Mouse (Mus musculus) forebrain, embryonic 12.5 days (tissue): Measurements from ENCODE around the gene Tsc22d2. TPM values are rescaled to one million over a fixed set of nuclear protein-coding genes. Genes with fewer than 3 reads are reported as not detected.

ENCODE experiments used
- ATAC-seq: fragments of 200-750 bp; cut with Nextera tagmentation; 2 replicates; pipeline ENCODE4 v1.8.0; 2017; ENCODE audit warnings: moderate TSS enrichment; ENCODE audit not compliant: low FRiP score
- H3K27ac ChIP-seq: fragments of 300-500 bp; sonication (generic); 2 replicates; pipeline ENCODE4 v1.5.1; 2016; ENCODE audit warnings: mild to moderate bottlenecking
- H3K27me3 ChIP-seq: fragments of 300-500 bp; sonication (generic); 2 replicates; pipeline ENCODE4 v1.6.1; 2016; ENCODE audit warnings: mild to moderate bottlenecking
- H3K36me3 ChIP-seq: fragments of 300-500 bp; sonication (generic); replicated peaks from 2 replicates; pipeline ENCODE4 v1.6.1; 2016; ENCODE audit warnings: mild to moderate bottlenecking
- H3K4me1 ChIP-seq: fragments of 300-500 bp; sonication (generic); 2 replicates; pipeline ENCODE4 v1.6.1; 2016
- H3K4me2 ChIP-seq: fragments of 300-500 bp; sonication (generic); 2 replicates; pipeline ENCODE4 v1.6.1; 2016; ENCODE audit warnings: mild to moderate bottlenecking, moderate library complexity
- H3K4me3 ChIP-seq: fragments of 300-500 bp; sonication (generic); replicated peaks from 2 replicates; pipeline ENCODE4 v1.5.1; 2016; ENCODE audit warnings: mild to moderate bottlenecking
- H3K9ac ChIP-seq: fragments of 300-500 bp; sonication (generic); 2 replicates; pipeline ENCODE4 v1.6.1; 2016; ENCODE audit warnings: mild to moderate bottlenecking
- H3K9me3 ChIP-seq: fragments of 300-500 bp; sonication (generic); 2 replicates; pipeline ENCODE4 v1.6.1; 2016
- WGBS: fragments of 180-500 bp; shearing (Covaris S2); methylation state at CpG from one replicate; pipeline ENCODE4 v1.1.7; 2016; 5-methylcytosine and 5-hydroxymethylcytosine counted together
- polyA plus RNA-seq: library from polyadenylated mRNA; unstranded; fragments of >200 nt; fragmentation: Nextera tagmentation; extraction: Ambion mirVana; gene quantifications from 2 replicates; pipeline ENCODE4 v1.2.1, GENCODE M21; 2016

Tsc22d2 gene
- polyA plus RNA-seq, 1 experiment from 2014 or later: 14.8 TPM

DNA sequence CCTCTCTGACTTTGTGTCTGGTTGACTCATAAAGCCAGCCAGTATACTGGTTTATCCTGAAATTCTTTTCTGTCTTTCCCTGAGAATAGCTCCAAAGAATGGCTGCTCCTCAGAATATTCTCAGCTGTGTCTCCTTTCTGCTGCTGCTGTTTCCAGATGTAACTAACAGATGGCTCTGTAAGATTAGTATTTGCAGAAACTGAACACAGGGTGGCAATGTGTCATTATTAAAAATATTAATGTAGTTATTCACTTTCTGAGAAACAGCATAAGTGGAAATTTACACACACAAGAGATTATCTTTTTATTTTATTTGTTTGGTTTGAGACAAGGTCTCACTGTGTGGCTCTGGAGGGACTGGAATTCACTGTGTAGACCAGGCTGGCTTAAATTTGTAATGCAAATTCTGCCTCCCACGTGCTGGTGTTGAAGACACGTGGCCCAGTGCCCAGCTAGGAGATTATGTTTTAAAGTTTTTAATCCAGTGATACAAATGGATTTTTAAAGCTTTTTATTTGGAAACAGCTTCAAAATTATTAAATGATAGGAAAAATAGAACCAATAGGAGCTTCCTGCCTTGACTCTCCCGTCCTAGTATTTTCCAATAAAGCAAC lies 89.3 kb downstream of the Tsc22d2 start:
- H3K4me3 ChIP-seq: no peak overlapping the region
- no peak for ATAC-seq
- H3K9ac ChIP-seq: no peak overlapping the region
- no peak overlapping the region for H3K27ac ChIP-seq
- H3K4me2 ChIP-seq: no peak overlapping the region
- H3K4me1 ChIP-seq: no peaks in the 10 kb centered on the region
- H3K36me3 ChIP-seq: no peaks in the 10 kb centered on the region
- no peaks in the 10 kb centered on the region for H3K9me3 ChIP-seq
- 47% methylated on average over 3 of the region's 3 CpGs for WGBS
- no peaks in the 10 kb centered on the region for H3K27me3 ChIP-seq

DNA sequence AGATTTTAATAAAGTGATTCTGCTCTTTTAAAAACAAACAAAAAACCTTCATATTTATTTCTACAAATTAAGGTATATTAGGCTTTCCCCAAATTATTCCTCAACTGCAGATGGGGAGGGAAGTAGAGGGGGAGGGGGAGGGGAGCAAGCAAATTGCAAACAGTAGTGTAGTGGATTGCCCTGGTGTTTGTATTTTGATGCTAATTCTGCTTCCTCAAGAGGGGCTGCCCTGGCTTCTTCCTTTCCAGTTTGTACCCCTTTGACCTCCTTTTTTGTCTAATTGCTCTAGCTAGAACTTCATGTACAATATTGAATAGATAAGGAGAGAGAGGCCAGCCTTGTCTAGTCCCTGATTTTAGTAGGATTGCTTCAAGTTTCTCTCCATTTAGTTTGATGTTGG lies 90.2 kb downstream of the Tsc22d2 start:
- Histone ChIP-seq H3K27ac (no peak overlapping the region), H3K9me3 (no peaks in the 10 kb centered on the region), H3K9ac (no peak overlapping the region), H3K4me1 (no peaks in the 10 kb centered on the region), H3K27me3 (no peaks in the 10 kb centered on the region), H3K36me3 (no peaks in the 10 kb centered on the region), H3K4me3 (no peak overlapping the region), H3K4me2 (no peak overlapping the region)
- no peak for ATAC-seq

DNA sequence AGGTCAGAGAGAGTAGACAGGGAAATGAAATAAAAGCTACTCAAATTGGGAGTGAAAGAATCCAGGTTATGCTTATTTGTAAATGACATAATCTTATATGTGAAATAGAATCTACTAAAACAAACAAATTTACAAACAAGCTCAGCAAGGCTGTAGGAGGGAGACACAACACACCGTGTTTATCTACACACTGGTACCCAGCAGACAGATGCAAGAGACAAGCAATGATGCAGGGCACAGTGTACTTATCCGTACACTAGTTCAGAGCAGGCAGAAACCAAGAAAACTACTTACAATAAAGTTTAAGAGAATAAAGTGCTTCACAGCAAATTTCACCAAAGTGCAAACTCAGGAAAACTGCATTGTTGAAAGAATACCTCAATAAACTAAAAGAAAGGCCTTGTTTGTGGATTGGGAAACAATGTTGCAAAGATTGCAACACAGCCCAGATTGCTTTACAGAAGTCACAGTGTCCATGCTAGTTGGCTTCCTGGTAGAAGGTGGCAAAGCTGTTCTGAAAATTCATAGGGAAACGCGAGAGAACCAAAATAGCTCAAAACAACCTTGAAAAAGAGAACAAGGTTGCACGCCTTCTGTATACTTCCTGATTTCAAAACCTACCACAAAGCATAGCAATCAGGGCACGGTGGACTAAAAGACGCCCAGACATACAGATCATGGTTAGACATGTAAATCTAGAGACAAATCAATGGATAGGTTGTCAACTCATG lies 93.7 kb downstream of the Tsc22d2 start:
- no peaks in the 10 kb centered on the region for H3K4me1 ChIP-seq
- 94% methylated on average over 7 of the region's 7 CpGs for WGBS
- no peaks in the 10 kb centered on the region for H3K9me3 ChIP-seq
- no peaks in the 10 kb centered on the region for H3K27me3 ChIP-seq
- no peak for ATAC-seq
- no peak overlapping the region for H3K27ac ChIP-seq
- H3K9ac ChIP-seq: no peak overlapping the region
- no peak overlapping the region for H3K4me3 ChIP-seq
- no peaks in the 10 kb centered on the region for H3K36me3 ChIP-seq
- no peak overlapping the region for H3K4me2 ChIP-seq

DNA sequence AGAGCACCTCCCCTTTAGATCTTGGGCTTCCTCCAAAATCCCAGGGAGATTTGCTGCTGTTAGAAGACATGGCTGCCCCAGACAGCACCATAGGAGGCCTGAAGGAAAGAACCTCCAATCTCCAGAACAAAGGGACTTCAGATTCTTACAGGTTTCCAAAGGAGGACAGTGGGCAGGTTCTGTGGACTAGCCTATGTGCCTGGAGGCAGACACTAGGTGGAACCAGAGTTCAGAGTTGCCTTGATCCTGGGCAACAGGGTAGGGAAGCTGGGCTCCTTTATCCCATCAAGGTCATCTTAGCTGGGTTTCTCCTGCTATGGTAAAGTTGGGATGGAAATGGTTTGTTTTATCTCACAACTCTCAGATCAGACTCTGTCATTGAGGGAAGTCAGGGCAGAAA lies 97.1 kb downstream of the Tsc22d2 start:
- no peaks in the 10 kb centered on the region for H3K36me3 ChIP-seq
- no peaks in the 10 kb centered on the region for H3K27me3 ChIP-seq
- H3K27ac ChIP-seq: no peak overlapping the region
- H3K9me3 ChIP-seq: no peaks in the 10 kb centered on the region
- H3K4me1 ChIP-seq: no peaks in the 10 kb centered on the region
- ATAC-seq: no peak
- no peak overlapping the region for H3K4me3 ChIP-seq
- no peak overlapping the region for H3K9ac ChIP-seq
- no peak overlapping the region for H3K4me2 ChIP-seq

DNA sequence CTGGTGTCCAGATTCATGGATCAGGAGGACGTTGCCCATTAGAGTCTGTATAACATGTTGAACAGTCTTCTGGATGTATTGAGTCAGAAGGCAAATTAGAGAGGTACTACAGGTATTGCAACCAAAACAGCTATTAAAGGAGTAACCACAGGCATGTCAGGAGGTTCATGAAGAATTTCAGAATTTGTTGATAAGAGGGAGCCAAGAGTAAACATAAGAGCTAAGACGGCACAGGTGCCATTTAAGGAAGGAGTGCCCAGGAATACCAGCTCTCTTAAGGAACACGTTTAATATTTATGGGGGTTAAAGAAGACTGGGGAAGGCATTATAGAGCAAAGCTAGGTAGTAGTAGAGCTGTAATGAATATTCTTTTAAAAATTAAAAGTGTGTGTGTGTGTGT lies 98.2 kb downstream of the Tsc22d2 start:
- H3K4me3 ChIP-seq: no peak overlapping the region
- WGBS: 81% methylated on average over 3 of the region's 3 CpGs
- H3K9ac ChIP-seq: no peak overlapping the region
- H3K4me2 ChIP-seq: no peak overlapping the region
- H3K9me3 ChIP-seq: no peaks in the 10 kb centered on the region
- ATAC-seq: no peak
- no peaks in the 10 kb centered on the region for H3K36me3 ChIP-seq
- no peak overlapping the region for H3K27ac ChIP-seq
- no peaks in the 10 kb centered on the region for H3K4me1 ChIP-seq
- H3K27me3 ChIP-seq: no peaks in the 10 kb centered on the region

DNA sequence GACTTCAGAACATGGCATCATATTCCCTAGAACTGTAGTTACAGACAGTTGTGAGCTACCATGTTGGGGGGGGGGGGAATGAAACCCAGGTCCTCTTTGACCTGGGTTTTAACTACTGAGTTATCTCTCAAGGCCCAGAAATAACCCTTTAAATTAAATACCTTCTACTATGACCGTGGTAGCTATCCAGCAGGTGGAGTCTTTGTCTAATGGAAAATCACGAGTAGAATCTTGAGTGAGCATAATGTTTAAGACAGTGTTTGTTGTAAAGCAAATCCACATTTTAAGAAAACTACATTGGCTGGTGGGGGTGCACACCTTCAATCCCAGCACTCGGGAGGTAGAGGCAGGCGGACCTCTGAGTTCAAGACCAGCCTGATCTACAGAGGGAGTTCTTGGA lies 99.0 kb downstream of the Tsc22d2 start:
- no peak for ATAC-seq
- Histone ChIP-seq H3K27ac (no peak overlapping the region), H3K4me3 (no peak overlapping the region), H3K9ac (no peak overlapping the region), H3K9me3 (no peaks in the 10 kb centered on the region), H3K4me1 (no peaks in the 10 kb centered on the region), H3K36me3 (no peaks in the 10 kb centered on the region), H3K4me2 (no peak overlapping the region), H3K27me3 (no peaks in the 10 kb centered on the region)
- WGBS: 83% methylated on average over 4 of the region's 4 CpGs

DNA sequence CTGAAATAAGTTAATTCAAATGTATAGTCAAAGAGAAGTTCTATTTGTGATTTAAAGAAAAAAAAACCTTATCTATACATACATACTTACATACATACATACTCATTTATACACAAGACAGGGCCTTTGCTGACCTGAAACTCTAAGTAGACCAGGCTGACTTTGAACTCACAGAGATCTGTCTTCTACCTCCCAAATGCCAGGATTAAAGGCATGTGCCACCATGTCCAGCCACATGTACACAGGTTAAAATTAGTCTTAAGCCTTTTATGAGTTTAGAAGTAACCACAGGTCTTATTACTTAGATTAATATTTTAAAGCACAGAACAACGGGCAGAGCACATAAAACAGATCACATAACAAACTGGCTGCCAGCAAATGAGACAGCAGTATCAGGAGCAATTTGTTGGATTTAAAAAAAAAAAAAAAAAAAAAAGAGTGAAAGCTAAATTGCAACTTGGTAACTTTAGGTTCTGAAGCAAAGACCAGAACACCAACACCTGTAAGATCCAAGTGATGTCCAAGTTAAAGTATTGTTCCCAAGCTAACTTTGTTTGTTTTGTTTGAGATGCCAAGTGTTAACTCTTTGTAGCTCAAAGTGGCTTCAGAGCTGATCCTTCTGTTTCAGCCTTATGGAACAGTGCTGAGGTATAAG lies 101.6 kb downstream of the Tsc22d2 start:
- ATAC-seq: no peak
- Histone ChIP-seq H3K4me1 (no peaks in the 10 kb centered on the region), H3K27me3 (no peaks in the 10 kb centered on the region), H3K9ac (no peak overlapping the region), H3K4me3 (no peak overlapping the region), H3K27ac (no peak overlapping the region), H3K36me3 (peaks cover 6% of the 10 kb centered on the region; the same call in 1 of the 2 replicates), H3K9me3 (no peaks in the 10 kb centered on the region), H3K4me2 (no peak overlapping the region)
- 95% methylated on average over 1 of the region's 1 CpGs for WGBS

Other genes with a start within 250 kb of the Tsc22d2 start
- gene Eif2a, start 111.1 kb downstream of the Tsc22d2 start, polyA plus RNA-seq: 49.7 and 50.6 TPM in 2 replicates
- 117 and 121 TPM in 2 replicates for gene Serp1, start 111.2 kb downstream of the Tsc22d2 start, polyA plus RNA-seq
- 21.1 and 23.6 TPM in 2 replicates for gene Selenot, start 161.9 kb downstream of the Tsc22d2 start, polyA plus RNA-seq
- gene Erich6, start 222.5 kb downstream of the Tsc22d2 start, polyA plus RNA-seq: 0.11 TPM in 1 of 2 replicates, not detected in the other